Mouse (Mus musculus) olfactory bulb, adult 2 months (tissue): ENCODE results near the gene Il17rb.

Experiments
- CTCF ChIP-seq: fragments of 200-500 bp; IDR thresholded peaks from 2 replicates; pipeline ENCODE4 v1.5.1; 2012; ENCODE audit warnings: low read depth, mild to moderate bottlenecking, low read length, moderate library complexity; ENCODE audit not compliant: insufficient read depth
- POLR2A ChIP-seq: fragments of 200-500 bp; IDR thresholded peaks from 2 replicates; pipeline ENCODE4 v1.6.1; 2012; ENCODE audit warnings: mild to moderate bottlenecking, low read depth, low read length, moderate library complexity; ENCODE audit not compliant: insufficient read depth

- TF ChIP-seq CTCF: no peak
- TF ChIP-seq POLR2A: peak; percentile 71
These were observed 40.4 kb downstream of the Il17rb start, which contains the start of gene Selenok for GRCm38 (mm10) chr14:29968075-29968821.
